Mouse (Mus musculus): ENCODE data around the gene Pik3c2b.
"Not testable (repeated sequence)": the region's sequence is repeated elsewhere in the genome, so short reads cannot be mapped to it uniquely, and the experiment has no call there.

Gene Pik3c2b

GRCm38 (mm10) chr1:133045011-133045860, at the start of gene Pik3c2b:
Gene Pik3c2b, plus strand, starts transcription at chr1:133045667.
- DNase-seq, result no peak

DNA sequence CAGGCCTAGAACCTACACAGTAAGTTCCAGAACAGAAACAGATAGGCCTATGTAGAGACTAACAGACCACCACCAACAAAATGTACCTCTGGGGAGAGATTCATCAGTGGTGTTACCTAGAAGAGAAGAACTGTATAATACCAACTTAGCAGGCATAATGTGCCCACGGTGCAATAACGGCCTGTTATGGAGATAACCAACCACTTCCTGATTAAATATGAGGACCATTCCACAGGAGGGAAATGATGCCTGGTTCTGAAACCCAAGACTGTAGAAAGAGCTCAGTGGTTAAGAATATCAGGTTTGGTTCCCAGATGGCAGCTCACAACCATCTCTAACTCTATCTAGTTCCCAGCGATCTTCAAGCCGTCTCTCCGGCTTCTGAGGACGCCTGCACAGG, 45.1 kb upstream of the Pik3c2b start:
- DNase-seq, result no peak

DNA sequence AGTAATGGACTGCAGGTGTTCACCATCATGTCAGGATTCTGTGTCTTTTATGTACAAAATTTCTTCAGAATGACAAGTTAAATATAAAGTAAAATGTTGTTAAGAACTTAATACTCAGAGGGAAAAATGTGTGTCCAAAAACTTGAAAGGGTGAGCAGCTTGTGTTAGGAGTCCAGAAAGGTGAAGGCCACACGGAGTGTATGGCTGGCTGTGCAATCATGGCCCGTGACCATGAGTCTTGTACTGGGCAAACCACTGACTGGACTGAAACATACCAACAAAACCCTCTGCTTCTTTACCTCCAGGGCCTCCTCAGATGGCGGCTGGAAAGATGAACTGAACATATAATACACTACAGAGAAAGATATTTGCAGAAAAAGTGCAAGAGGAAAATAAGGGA, 38.9 kb upstream of the Pik3c2b start:
- no peak for DNase-seq

GRCm38 (mm10) chr1:133011955-133012841, 33.3 kb upstream of the Pik3c2b start:
- DNase-seq, result no peak

DNA sequence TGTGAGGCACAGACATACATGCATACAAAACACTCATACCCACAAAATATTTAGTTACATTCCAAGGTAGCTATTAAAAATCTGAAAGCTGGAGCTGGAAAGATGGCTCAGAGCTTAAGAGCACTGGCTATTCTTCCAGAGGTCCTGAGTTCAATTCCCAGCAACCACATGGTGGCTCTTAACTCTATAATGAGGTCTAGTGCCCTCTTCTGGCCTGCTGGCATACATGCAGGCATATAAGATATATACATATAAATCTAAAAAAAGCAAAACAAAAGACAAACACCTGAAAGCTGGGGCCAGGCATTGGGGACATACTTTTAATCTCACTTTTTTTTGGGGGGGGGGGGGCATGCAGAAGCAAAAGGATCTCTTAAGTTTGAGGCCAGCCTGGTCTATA, 32.1 kb upstream of the Pik3c2b start:
- no peak for DNase-seq

GRCm38 (mm10) chr1:133014196-133014595, 31.3 kb upstream of the Pik3c2b start:
- no peak for DNase-seq

GRCm38 (mm10) chr1:133016775-133017428, 28.6 kb upstream of the Pik3c2b start:
- DNase-seq, result no peak

- DNase-seq, result no peak
Measured at GRCm38 (mm10) chr1:133018580-133018979, 26.9 kb upstream of the Pik3c2b start.

DNA sequence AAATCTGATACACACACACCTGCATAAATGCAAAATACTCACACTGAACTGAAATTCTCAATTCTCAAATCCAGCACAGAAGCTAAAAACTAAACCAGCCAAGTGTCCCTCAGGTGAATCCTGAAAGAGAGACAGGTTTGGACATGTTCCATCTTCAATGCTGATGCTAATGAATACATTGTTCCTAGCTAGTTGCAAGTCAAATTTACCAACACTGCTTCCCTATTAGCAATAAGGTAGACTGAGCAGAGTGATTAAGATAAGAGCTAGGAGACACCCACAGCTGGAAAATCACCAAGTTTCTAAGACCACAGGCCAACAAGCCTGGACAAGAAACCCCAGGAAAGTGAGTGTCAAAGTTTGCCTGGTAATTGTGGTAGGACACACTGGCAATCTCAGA, 26.2 kb upstream of the Pik3c2b start:
- no peak for DNase-seq

GRCm38 (mm10) chr1:133020137-133020894, 25.2 kb upstream of the Pik3c2b start:
- DNase-seq, result no peak

GRCm38 (mm10) chr1:133021391-133021790, 24.1 kb upstream of the Pik3c2b start:
- no peak for DNase-seq

- not testable (repeated sequence) for DNase-seq
Measured at GRCm38 (mm10) chr1:133021971-133022370, 23.5 kb upstream of the Pik3c2b start.

GRCm38 (mm10) chr1:133023723-133024122, 21.7 kb upstream of the Pik3c2b start:
- not testable (repeated sequence) for DNase-seq

- DNase-seq, result no peak
Measured at GRCm38 (mm10) chr1:133024426-133024825, 21.0 kb upstream of the Pik3c2b start.

- peak; percentile 92 for DNase-seq
Measured at GRCm38 (mm10) chr1:133025051-133025795, 20.2 kb upstream of the Pik3c2b start.

DNA sequence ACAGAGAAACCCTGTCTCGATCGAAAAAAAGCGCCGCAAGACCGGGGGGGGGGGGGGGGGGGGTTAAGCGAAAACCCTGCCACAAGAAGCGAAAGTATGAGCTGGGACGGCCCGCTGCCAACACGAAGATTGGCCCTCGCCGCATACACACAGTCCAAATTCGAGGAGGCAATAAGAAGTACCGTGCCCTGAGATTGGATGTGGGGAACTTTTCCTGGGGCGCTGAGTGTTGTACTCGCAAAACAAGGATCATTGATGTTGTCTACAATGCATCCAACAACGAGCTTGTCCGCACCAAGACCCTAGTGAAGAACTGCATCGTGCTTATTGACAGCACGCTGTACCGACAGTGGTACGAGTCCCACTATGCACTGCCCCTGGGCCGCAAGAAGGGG, 19.7 kb upstream of the Pik3c2b start:
- not testable (repeated sequence) for DNase-seq

GRCm38 (mm10) chr1:133027126-133027525, 18.3 kb upstream of the Pik3c2b start:
- no peak for DNase-seq

GRCm38 (mm10) chr1:133027980-133028379, 17.5 kb upstream of the Pik3c2b start:
- DNase-seq, result no peak

GRCm38 (mm10) chr1:133029744-133030143, 15.7 kb upstream of the Pik3c2b start:
- no peak for DNase-seq

DNA sequence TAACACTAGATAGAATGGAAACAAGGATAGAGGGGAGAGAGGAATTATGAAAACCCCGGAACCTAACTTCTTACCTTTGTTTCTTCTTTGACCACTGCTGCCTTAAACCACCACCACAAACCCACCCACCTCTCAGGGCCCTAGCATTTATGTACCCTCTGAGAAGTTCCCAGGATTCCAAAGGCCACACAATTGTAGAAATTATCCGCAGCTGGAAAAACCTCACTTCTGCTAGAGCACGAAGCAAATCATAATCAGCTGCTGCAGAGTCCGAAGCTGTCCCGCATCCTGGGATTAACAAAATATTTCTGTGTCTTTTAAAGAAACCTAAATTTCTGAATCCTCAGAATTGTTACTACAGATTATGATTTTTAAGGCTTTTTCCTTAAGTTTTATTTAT, 15.0 kb upstream of the Pik3c2b start, which contains the start of gene Mdm4:
Gene Mdm4, minus strand, starts transcription at position 101 of the 400 bp plus-strand sequence.
- no peak for DNase-seq

DNA sequence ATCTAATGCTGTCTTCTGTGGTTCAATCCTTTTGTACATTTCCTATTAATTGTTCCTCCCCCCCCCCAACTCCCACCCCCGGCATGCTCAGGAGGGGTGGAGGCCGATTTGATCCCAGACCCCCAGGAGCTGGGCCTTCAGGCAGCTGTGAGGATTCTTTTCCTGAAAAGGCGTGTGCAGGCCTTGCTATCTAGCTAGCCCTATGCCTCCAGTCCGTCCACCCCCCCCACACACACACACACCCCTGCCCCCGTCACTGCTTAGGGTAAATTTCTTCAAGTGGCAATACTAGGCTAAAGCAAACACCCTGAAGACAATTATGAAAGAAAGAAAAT, 12.5 kb upstream of the Pik3c2b start:
- no peak for DNase-seq

Measured in kidney, postnatal 14 days (tissue).